Mouse (Mus musculus) liver, embryonic 13.5 days (tissue): Measurements from ENCODE around the gene Tex46. TPM values are rescaled to one million over a fixed set of nuclear protein-coding genes. Genes with fewer than 3 reads are reported as not detected.

ENCODE experiments used
- ATAC-seq: fragments of 200-750 bp; cut with Nextera tagmentation; 2 replicates; pipeline ENCODE4 v1.8.0; 2017; ENCODE audit warnings: low read depth, mild to moderate bottlenecking, moderate number of reproducible peaks, moderate library complexity
- DNase-seq: peaks from one replicate; pipeline ENCODE4 v3.0.0; 2022
- H3K27ac ChIP-seq: fragments of 300-500 bp; sonication (generic); 2 replicates; pipeline ENCODE4 v1.5.1; 2015; ENCODE audit warnings: moderate library complexity, mild to moderate bottlenecking, inconsistent platforms
- H3K27me3 ChIP-seq: fragments of 300-500 bp; sonication (generic); 2 replicates; pipeline ENCODE4 v1.6.1; 2015; ENCODE audit warnings: mild to moderate bottlenecking, inconsistent platforms
- H3K36me3 ChIP-seq: fragments of 300-500 bp; sonication (generic); 2 replicates; pipeline ENCODE4 v1.6.1; 2015; ENCODE audit warnings: mild to moderate bottlenecking, inconsistent platforms
- H3K4me1 ChIP-seq: fragments of 300-500 bp; sonication (generic); replicated peaks from 2 replicates; pipeline ENCODE4 v1.6.1; 2015; ENCODE audit warnings: inconsistent platforms
- H3K4me2 ChIP-seq: fragments of 300-500 bp; sonication (generic); 2 replicates; pipeline ENCODE4 v1.6.1; 2015; ENCODE audit warnings: inconsistent platforms, mild to moderate bottlenecking, moderate library complexity
- H3K4me3 ChIP-seq: fragments of 300-500 bp; sonication (generic); replicated peaks from 2 replicates; pipeline ENCODE4 v1.5.1; 2015; ENCODE audit warnings: mild to moderate bottlenecking, inconsistent platforms
- H3K9ac ChIP-seq: fragments of 300-500 bp; sonication (generic); 2 replicates; pipeline ENCODE4 v1.6.1; 2015; ENCODE audit warnings: mild to moderate bottlenecking, inconsistent platforms
- H3K9me3 ChIP-seq: fragments of 300-500 bp; sonication (generic); replicated peaks from 2 replicates; pipeline ENCODE4 v1.6.1; 2016; ENCODE audit warnings: inconsistent platforms
- WGBS: fragments of 180-500 bp; shearing (Covaris S2); methylation state at CpG from one replicate; pipeline ENCODE4 v1.1.7; 2015; ENCODE audit not compliant: insufficient replicate concordance; 5-methylcytosine and 5-hydroxymethylcytosine counted together
- polyA plus RNA-seq: library from polyadenylated mRNA; unstranded; fragments of >200 nt; fragmentation: Nextera tagmentation; extraction: Ambion mirVana; gene quantifications from 2 replicates; pipeline ENCODE4 v1.2.1, GENCODE M21; 2015

Gene Tex46
- polyA plus RNA-seq, 1 experiment from 2014 or later, result not detected

- H3K36me3 ChIP-seq, result no peaks in the 10 kb centered on the region
- H3K4me3 ChIP-seq, result no peak overlapping the region
- H3K27me3 ChIP-seq, result no peaks in the 10 kb centered on the region
- no peak overlapping the region for H3K9ac ChIP-seq
- DNase-seq (no peak), ATAC-seq (no peak)
- peaks cover 36% of the 10 kb centered on the region for H3K4me1 ChIP-seq
- WGBS, result 85% methylated on average over 3 of the region's 3 CpGs
- no peak overlapping the region for H3K27ac ChIP-seq
- H3K9me3 ChIP-seq, result no peaks in the 10 kb centered on the region
- no peak overlapping the region for H3K4me2 ChIP-seq
Observed at GRCm38 (mm10) chr4:136599869-136600268, 10.4 kb upstream of the Tex46 start.

DNA sequence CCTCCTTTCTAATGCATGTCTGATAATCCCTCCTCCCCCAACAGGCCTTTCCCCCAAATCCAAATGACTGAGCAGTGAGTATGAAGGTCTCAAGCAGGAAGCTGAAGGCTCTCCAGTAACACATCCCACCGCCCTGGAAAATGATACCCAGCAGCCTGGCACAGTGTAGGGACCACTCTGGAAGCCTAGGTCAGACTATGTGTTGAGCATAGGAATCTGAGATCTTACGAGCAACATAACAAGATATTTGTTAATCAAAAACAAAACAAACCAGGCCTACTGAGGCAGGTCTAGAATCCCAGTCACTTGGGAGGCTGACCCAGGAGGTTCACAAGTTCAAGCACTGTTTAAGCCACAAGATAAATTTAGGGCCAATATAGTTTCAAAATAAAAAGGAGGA, 9.7 kb upstream of the Tex46 start:
- H3K4me1 ChIP-seq, result peaks cover 36% of the 10 kb centered on the region
- peak overlapping the region; percentile 96 for H3K4me3 ChIP-seq
- peak overlapping the region; percentile 99; the same call in 1 of the 2 replicates for H3K9ac ChIP-seq
- no peaks in the 10 kb centered on the region for H3K27me3 ChIP-seq
- WGBS, result 85% methylated on average over 2 of the region's 2 CpGs
- ATAC-seq (no peak), DNase-seq (no peak)
- no peaks in the 10 kb centered on the region for H3K9me3 ChIP-seq
- H3K36me3 ChIP-seq, result no peaks in the 10 kb centered on the region
- H3K27ac ChIP-seq, result no peak overlapping the region
- H3K4me2 ChIP-seq, result peak overlapping the region; percentile 69

- WGBS, result 2% methylated on average over 13 of the region's 13 CpGs
- ATAC-seq, result 0 out of 2 replicates have a peak, but pooled peaks have one; percentile 3
- H3K27ac ChIP-seq, result peak overlapping the region; percentile 86
Observed at GRCm38 (mm10) chr4:136601476-136601875, 8.8 kb upstream of the Tex46 start.

GRCm38 (mm10) chr4:136602018-136602554, 8.2 kb upstream of the Tex46 start:
- DNase-seq, result peak; percentile 42

More at GRCm38 (mm10) chr4:136601476-136601875, 8.8 kb upstream of the Tex46 start:
- no peaks in the 10 kb centered on the region for H3K9me3 ChIP-seq
- no peaks in the 10 kb centered on the region for H3K36me3 ChIP-seq
- H3K9ac ChIP-seq, result peak overlapping the region; percentile 99
- DNase-seq, result peak; percentile 23
- H3K4me1 ChIP-seq, result peaks cover 36% of the 10 kb centered on the region
- peak overlapping the region; percentile 69 for H3K4me2 ChIP-seq
- H3K4me3 ChIP-seq, result peak overlapping the region; percentile 96
- no peaks in the 10 kb centered on the region for H3K27me3 ChIP-seq

DNA sequence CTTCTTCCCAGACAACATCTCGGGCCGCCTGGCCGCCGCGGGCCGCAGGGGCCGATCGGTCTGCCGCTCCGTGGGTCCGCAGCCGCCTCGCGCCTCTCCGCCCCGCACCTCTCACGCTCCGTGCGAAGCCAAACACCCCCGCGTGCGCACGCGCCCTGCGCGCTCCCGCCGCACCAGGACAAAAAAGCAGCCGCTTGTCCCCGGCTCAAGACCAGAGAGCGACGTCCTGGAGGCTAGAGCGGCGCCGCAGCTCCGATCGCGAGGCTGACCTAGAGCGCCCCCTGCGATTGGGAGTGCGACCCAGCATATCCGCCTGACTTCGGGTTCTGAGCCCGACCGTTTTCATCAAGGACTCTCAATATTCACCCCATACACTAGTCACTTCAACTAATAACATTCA, 7.7 kb upstream of the Tex46 start, which contains the start of gene Kdm1a:
TSS of gene Kdm1a (minus strand) at position 156 of the 400 bp plus-strand sequence.
- Histone ChIP-seq H3K36me3 (no peaks in the 10 kb centered on the region), H3K9me3 (no peaks in the 10 kb centered on the region), H3K9ac (peak within 1 kb of the TSS; percentile 99), H3K4me3 (peak within 1 kb of the TSS; percentile 96), H3K27me3 (no peaks in the 10 kb centered on the region), H3K27ac (peak within 1 kb of the TSS; percentile 86), H3K4me1 (peaks cover 34% of the 10 kb centered on the region), H3K4me2 (peak within 1 kb of the TSS; percentile 69)
- ATAC-seq, result peak; percentile 85
- under 1% methylated on average over 45 of the region's 45 CpGs for WGBS
- peak; percentile 91 for DNase-seq

More at GRCm38 (mm10) chr4:136602018-136602554, 8.2 kb upstream of the Tex46 start:
- WGBS, result under 1% methylated on average over 60 of the region's 68 CpGs
- peak overlapping the region; percentile 86 for H3K27ac ChIP-seq
- peak; percentile 71 for ATAC-seq
- peak overlapping the region; percentile 69 for H3K4me2 ChIP-seq
- no peaks in the 10 kb centered on the region for H3K36me3 ChIP-seq
- H3K9me3 ChIP-seq, result no peaks in the 10 kb centered on the region
- no peaks in the 10 kb centered on the region for H3K27me3 ChIP-seq
- H3K4me3 ChIP-seq, result peak overlapping the region; percentile 96
- peak overlapping the region; percentile 99 for H3K9ac ChIP-seq
- peaks cover 36% of the 10 kb centered on the region for H3K4me1 ChIP-seq

DNA sequence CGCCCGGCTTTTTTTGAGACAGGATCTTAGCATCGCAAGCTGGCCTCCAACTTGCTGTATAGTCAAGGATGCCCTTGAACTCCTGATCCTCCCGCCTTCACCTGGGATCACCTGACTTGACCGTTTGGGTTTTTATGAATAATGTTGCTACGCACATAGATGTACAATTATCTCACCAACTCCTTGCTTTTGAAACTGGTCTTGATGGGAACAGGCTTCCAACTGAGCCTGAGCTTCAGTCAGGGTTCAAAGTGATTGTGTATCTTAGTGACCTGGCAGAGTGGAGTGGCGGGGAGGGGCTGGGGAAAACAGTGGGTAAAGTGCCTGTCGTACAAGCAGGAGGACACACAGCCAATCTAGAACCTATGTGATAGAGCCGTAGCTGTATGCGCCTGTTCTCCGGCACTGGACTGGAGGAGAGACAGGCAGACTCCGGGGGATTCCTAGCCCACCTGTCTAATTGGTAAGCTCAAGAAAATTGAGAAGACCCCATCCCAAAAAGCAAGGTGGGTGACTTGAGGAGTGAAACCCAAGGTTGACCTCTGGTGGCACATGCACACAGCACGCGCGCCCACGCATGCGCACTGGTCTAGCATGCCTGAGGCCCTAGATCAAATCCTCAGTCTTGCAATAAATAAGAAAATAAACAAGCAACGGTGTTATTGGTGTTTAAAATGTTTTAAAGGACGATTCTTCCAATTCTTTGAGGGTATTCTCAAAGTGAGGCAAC, 4.3 kb upstream of the Tex46 start:
- Histone ChIP-seq H3K4me3 (no peak overlapping the region), H3K9ac (no peak overlapping the region), H3K4me2 (no peak overlapping the region), H3K36me3 (no peaks in the 10 kb centered on the region), H3K9me3 (no peaks in the 10 kb centered on the region), H3K27ac (no peak overlapping the region), H3K4me1 (peaks cover 13% of the 10 kb centered on the region), H3K27me3 (no peaks in the 10 kb centered on the region)
- no peak for ATAC-seq
- WGBS, result 84% methylated on average over 19 of the region's 19 CpGs
- DNase-seq, result no peak

GRCm38 (mm10) chr4:136613657-136614056, 3.4 kb downstream of the Tex46 start:
- H3K27me3 ChIP-seq, result no peaks in the 10 kb centered on the region
- no peak overlapping the region for H3K4me2 ChIP-seq
- DNase-seq (no peak), ATAC-seq (no peak)
- no peak overlapping the region for H3K27ac ChIP-seq
- no peaks in the 10 kb centered on the region for H3K4me1 ChIP-seq
- 53% methylated on average over 7 of the region's 7 CpGs for WGBS
- H3K4me3 ChIP-seq, result no peak overlapping the region
- H3K36me3 ChIP-seq, result no peaks in the 10 kb centered on the region
- H3K9me3 ChIP-seq, result no peaks in the 10 kb centered on the region
- no peak overlapping the region for H3K9ac ChIP-seq

GRCm38 (mm10) chr4:136621336-136621735, 11.1 kb downstream of the Tex46 start:
- no peaks in the 10 kb centered on the region for H3K36me3 ChIP-seq
- H3K9ac ChIP-seq, result no peak overlapping the region
- no peaks in the 10 kb centered on the region for H3K4me1 ChIP-seq
- no peaks in the 10 kb centered on the region for H3K9me3 ChIP-seq
- no peak overlapping the region for H3K4me2 ChIP-seq
- DNase-seq, result no peak
- WGBS, result 4% methylated on average over 1 of the region's 1 CpGs
- no peaks in the 10 kb centered on the region for H3K27me3 ChIP-seq
- H3K27ac ChIP-seq, result no peak overlapping the region
- ATAC-seq, result no peak
- no peak overlapping the region for H3K4me3 ChIP-seq

DNA sequence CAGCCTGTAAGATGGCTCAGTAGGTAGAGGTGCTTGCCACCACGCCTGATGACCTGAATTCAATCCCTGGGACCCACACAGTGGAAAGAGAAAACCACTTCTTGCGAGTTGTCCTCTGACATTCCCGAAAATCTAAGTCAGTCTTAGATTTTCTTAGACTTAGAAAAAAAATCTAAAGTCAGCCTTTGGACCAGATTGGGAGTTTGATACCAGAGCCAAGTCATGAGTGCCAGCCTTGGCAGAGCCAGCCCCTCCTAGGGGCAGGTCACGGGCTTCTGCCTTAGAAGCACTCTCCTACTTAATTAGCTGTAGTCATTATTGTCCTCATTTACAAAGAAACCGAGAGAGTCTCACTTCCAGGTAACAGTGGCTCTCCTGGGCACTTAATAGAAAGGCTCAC, 11.7 kb downstream of the Tex46 start:
- no peak overlapping the region for H3K4me3 ChIP-seq
- H3K9ac ChIP-seq, result no peak overlapping the region
- DNase-seq, result no peak
- H3K27ac ChIP-seq, result no peak overlapping the region
- ATAC-seq, result no peak
- 47% methylated on average over 5 of the region's 5 CpGs for WGBS
- H3K27me3 ChIP-seq, result no peaks in the 10 kb centered on the region
- H3K4me2 ChIP-seq, result no peak overlapping the region
- H3K9me3 ChIP-seq, result no peaks in the 10 kb centered on the region
- H3K36me3 ChIP-seq, result no peaks in the 10 kb centered on the region
- H3K4me1 ChIP-seq, result no peaks in the 10 kb centered on the region

DNA sequence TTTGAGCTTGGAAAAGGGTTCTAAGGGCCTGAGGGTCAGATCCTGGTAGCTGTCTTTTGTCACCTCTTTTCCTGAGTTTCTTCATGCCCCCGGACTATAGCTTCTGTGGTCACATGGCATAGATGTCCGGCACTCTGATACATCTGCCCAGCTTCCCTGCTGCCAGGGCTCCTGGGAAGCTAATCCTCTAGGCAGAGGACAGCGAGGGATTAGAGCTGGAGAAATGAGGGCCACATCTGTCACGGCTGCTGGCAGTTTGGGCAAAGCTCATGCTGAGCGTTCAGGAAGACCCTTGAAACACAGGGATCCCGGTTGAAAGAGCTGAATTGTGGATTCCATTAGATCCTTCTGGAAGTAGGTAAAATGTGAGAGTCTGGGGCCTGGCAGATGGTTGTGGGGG, 12.2 kb downstream of the Tex46 start, which contains the start of gene Lactbl1:
TSS of gene Lactbl1 (plus strand) at position 234 of the 400 bp plus-strand sequence.
- Histone ChIP-seq H3K9ac (no peak within 1 kb of the TSS), H3K27ac (no peak within 1 kb of the TSS), H3K9me3 (no peaks in the 10 kb centered on the region), H3K4me2 (no peak within 1 kb of the TSS), H3K36me3 (no peaks in the 10 kb centered on the region), H3K27me3 (no peaks in the 10 kb centered on the region), H3K4me3 (no peak within 1 kb of the TSS), H3K4me1 (no peaks in the 10 kb centered on the region)
- WGBS, result 55% methylated on average over 6 of the region's 6 CpGs
- ATAC-seq (no peak), DNase-seq (no peak)

DNA sequence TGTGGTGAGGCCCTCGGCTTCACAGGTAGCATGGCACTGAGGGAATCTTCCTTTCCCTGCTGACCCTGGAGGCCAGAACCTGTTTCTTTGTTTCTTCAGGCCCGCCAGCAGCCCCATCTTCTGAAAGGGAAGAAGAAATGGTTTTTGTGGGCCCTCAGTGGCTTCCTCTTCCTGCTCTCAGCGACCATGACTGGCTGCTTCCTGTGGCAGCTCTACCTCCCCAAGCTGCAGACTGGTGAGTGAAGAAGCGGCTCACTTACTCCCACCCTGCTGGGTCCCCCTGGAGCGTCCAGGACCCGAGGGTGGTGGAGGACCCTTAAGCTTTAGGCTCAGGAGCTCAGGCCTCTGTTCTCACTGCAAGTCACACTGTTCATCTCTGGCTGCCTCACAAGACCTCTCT, 16.4 kb downstream of the Tex46 start:
- Histone ChIP-seq H3K4me2 (no peak overlapping the region), H3K36me3 (no peaks in the 10 kb centered on the region), H3K27ac (no peak overlapping the region), H3K4me1 (no peaks in the 10 kb centered on the region), H3K4me3 (no peak overlapping the region), H3K27me3 (no peaks in the 10 kb centered on the region), H3K9ac (no peak overlapping the region), H3K9me3 (no peaks in the 10 kb centered on the region)
- DNase-seq (no peak), ATAC-seq (no peak)
- 20% methylated on average over 6 of the region's 6 CpGs for WGBS
